Mouse (Mus musculus): ENCODE data around the gene Gm27029. TPM values are rescaled to one million over a fixed set of nuclear protein-coding genes. Genes with fewer than 3 reads are reported as not detected.

The Gm27029 gene
- polyA plus RNA-seq, 1 experiment from 2014 or later: 16.0 TPM

DNA sequence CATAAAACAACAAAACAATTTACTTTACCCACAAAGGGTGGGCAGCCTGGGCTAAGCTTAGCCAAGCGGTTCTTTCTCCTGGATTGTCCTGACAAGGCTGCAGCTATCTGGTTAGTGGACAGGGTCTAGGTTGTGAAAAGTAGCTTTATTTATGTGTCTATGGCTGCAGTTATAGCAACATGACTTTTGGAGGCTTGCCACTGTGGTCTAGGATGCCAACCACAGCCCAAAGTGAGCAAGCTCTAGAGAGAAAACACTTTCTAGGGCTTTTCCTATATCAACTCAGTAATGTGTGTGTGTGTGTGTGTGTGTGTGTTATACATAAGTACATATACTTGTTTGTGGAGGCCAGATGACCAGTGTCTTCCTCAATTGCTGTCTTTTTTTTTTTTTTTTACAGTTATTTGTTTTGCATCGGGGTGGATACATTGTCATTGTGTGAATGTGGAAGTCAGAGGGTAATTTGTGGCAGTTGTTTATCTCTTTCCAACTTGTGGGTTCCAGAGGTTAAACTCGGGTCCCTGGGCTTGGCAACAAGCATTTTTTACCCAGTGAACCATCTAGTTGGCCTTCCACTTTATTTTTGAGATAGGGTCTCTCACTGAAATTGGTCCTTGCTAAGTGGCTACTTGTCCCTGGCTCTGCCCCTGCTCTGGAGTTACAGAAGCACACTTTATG, 67.0 kb downstream of the Gm27029 start:
- DNase-seq (ENCODE audit: low spot score) (peak; percentile 19), ATAC-seq (ENCODE audit: low read depth) (no peak)
- no peaks in the 10 kb centered on the region for H3K4me1 ChIP-seq (ENCODE audit: control insufficient read depth, insufficient read depth, low read length)
- no peaks in the 10 kb centered on the region for H3K9me3 ChIP-seq (ENCODE audit: control insufficient read depth, low read length)
- no peak overlapping the region for H3K4me3 ChIP-seq (ENCODE audit: low read depth, low read length)
- WGBS: 86% methylated on average over 3 of the region's 3 CpGs
- no peaks in the 10 kb centered on the region for H3K27me3 ChIP-seq (replicated peaks; ENCODE audit: control insufficient read depth, insufficient read depth, low read length)
- H3K9ac ChIP-seq (ENCODE audit: low read depth, low read length): no peak overlapping the region
- no peak overlapping the region for H3K27ac ChIP-seq (replicated peaks; ENCODE audit: low read depth, low read length)
- no peak overlapping the region for H3K4me2 ChIP-seq (ENCODE audit: low read depth, low read length)
- H3K36me3 ChIP-seq (ENCODE audit: control insufficient read depth, insufficient read depth, low read length): no peaks in the 10 kb centered on the region

Small RNAs within 50 kb of the gene (microRNA-seq; reads per million reads assigned to microRNA genes)
- 0.83 reads per million for gene Mir6929 (ENCODE audit: borderline number of aligned reads)

Other genes with a start within 250 kb of the Gm27029 start
- 0.28 TPM in 1 of 2 replicates, not detected in the other for gene Ccr10, start 249.4 kb downstream of the Gm27029 start, polyA plus RNA-seq (2014; fragmentation: Nextera tagmentation; extraction: Ambion mirVana)
- gene Ezh1, start 198.3 kb downstream of the Gm27029 start, polyA plus RNA-seq (2014; fragmentation: Nextera tagmentation; extraction: Ambion mirVana): 14.8 and 15.5 TPM in 2 replicates
- gene Ramp2, start 178.8 kb downstream of the Gm27029 start, polyA plus RNA-seq (2014; fragmentation: Nextera tagmentation; extraction: Ambion mirVana): 128 and 154 TPM in 2 replicates
- gene Vps25, start 171.1 kb downstream of the Gm27029 start, polyA plus RNA-seq (2014; fragmentation: Nextera tagmentation; extraction: Ambion mirVana): 111 and 116 TPM in 2 replicates
- 10.7 and 11.9 TPM in 2 replicates for gene Wnk4, start 164.2 kb downstream of the Gm27029 start, polyA plus RNA-seq (2014; fragmentation: Nextera tagmentation; extraction: Ambion mirVana)
- gene Cntd1, start 145.8 kb downstream of the Gm27029 start, polyA plus RNA-seq (2014; fragmentation: Nextera tagmentation; extraction: Ambion mirVana): 0.90 and 1.6 TPM in 2 replicates
- 180 and 181 TPM in 2 replicates for gene Coa3, start 145.7 kb downstream of the Gm27029 start, polyA plus RNA-seq (2014; fragmentation: Nextera tagmentation; extraction: Ambion mirVana)
- gene Becn1, start 122.5 kb downstream of the Gm27029 start, polyA plus RNA-seq (2014; fragmentation: Nextera tagmentation; extraction: Ambion mirVana): 134 and 139 TPM in 2 replicates
- 98.0 and 106 TPM in 2 replicates for gene Psme3, start 108.6 kb downstream of the Gm27029 start, polyA plus RNA-seq (2014; fragmentation: Nextera tagmentation; extraction: Ambion mirVana)
- gene Aoc2, start 99.7 kb downstream of the Gm27029 start, polyA plus RNA-seq (2014; fragmentation: Nextera tagmentation; extraction: Ambion mirVana): 0.75 and 0.82 TPM in 2 replicates
- gene Aoc3, start 94.2 kb downstream of the Gm27029 start, polyA plus RNA-seq (2014; fragmentation: Nextera tagmentation; extraction: Ambion mirVana): 2.0 and 2.4 TPM in 2 replicates
- gene G6pc, start 57.2 kb downstream of the Gm27029 start, polyA plus RNA-seq (2014; fragmentation: Nextera tagmentation; extraction: Ambion mirVana): not detected in 2 replicates
- gene Aarsd1, start 7.2 kb downstream of the Gm27029 start, polyA plus RNA-seq (2014; fragmentation: Nextera tagmentation; extraction: Ambion mirVana): 43.4 and 59.3 TPM in 2 replicates
- 16.2 and 17.3 TPM in 2 replicates for gene Rundc1, start 289 bp upstream of the Gm27029 start, polyA plus RNA-seq (2014; fragmentation: Nextera tagmentation; extraction: Ambion mirVana)
- gene Ptges3l, start 537 bp upstream of the Gm27029 start, polyA plus RNA-seq (2014; fragmentation: Nextera tagmentation; extraction: Ambion mirVana): 35.5 and 37.1 TPM in 2 replicates
- gene Rpl27, start 17.5 kb upstream of the Gm27029 start, polyA plus RNA-seq (2014; fragmentation: Nextera tagmentation; extraction: Ambion mirVana): 376 and 406 TPM in 2 replicates
- 14.1 and 14.3 TPM in 2 replicates for gene Ifi35, start 23.6 kb upstream of the Gm27029 start, polyA plus RNA-seq (2014; fragmentation: Nextera tagmentation; extraction: Ambion mirVana)
- 7.4 and 9.8 TPM in 2 replicates for gene Rnd2, start 40.2 kb upstream of the Gm27029 start, polyA plus RNA-seq (2014; fragmentation: Nextera tagmentation; extraction: Ambion mirVana)
- 50.4 and 51.0 TPM in 2 replicates for gene Vat1, start 41.4 kb upstream of the Gm27029 start, polyA plus RNA-seq (2014; fragmentation: Nextera tagmentation; extraction: Ambion mirVana)
- 10.4 and 11.3 TPM in 2 replicates for gene Brca1, start 127.2 kb upstream of the Gm27029 start, polyA plus RNA-seq (2014; fragmentation: Nextera tagmentation; extraction: Ambion mirVana)
- gene Nbr1, start 127.4 kb upstream of the Gm27029 start, polyA plus RNA-seq (2014; fragmentation: Nextera tagmentation; extraction: Ambion mirVana): 63.6 and 70.6 TPM in 2 replicates
- gene Tmem106a, start 157.4 kb upstream of the Gm27029 start, polyA plus RNA-seq (2014; fragmentation: Nextera tagmentation; extraction: Ambion mirVana): 5.9 and 6.5 TPM in 2 replicates
- not detected in 2 replicates for gene Gm11634, start 174.5 kb upstream of the Gm27029 start, polyA plus RNA-seq (2014; fragmentation: Nextera tagmentation; extraction: Ambion mirVana)
- gene Rdm1, start 202.4 kb upstream of the Gm27029 start, polyA plus RNA-seq (2014; fragmentation: Nextera tagmentation; extraction: Ambion mirVana): 34.9 and 39.4 TPM in 2 replicates
- gene Arl4d, start 240.7 kb upstream of the Gm27029 start, polyA plus RNA-seq (2014; fragmentation: Nextera tagmentation; extraction: Ambion mirVana): 4.2 and 4.7 TPM in 2 replicates